Comparison of ENCODE assay signal across 12 mouse cellular contexts in genomic region chr11:100609997-100610680, GRCm38 (mm10). TPM values are rescaled to one million over a fixed set of nuclear protein-coding genes. Genes with fewer than 3 reads are reported as not detected.
DNase-seq lines count a peak whose midpoint lies in the region; ATAC-seq and TF ChIP-seq lines count a peak whose summit lies in the region.
"Had no signal": no experiment of that assay in that cellular context is flagged by ENCODE, and none has a peak within 500 bp of the region (broad histone marks: within the 10 kb centered on the region; RNA-seq: fewer than 3 reads in every experiment).

No protein-coding gene starts in this region.

- peaks cover 2% of the 10 kb centered on the region; the same call in 1 of the 2 replicates for H3K36me3 ChIP-seq in liver, adult 2 months (ENCODE audit: control insufficient read depth, insufficient read depth, low read length)
- H3K36me3 ChIP-seq in heart, postnatal 0 days (replicated peaks; ENCODE audit: control insufficient read depth, insufficient read depth, low read length): peaks cover 15% of the 10 kb centered on the region

- H3K79me2 ChIP-seq in liver, adult 2 months (ENCODE audit: control insufficient read depth, insufficient read depth, low read length): peaks cover 38% of the 10 kb centered on the region

- H3K4me3 ChIP-seq in liver, adult 2 months (ENCODE audit: insufficient read depth, low read depth, low read length): no peak overlapping the region
- 0 out of 2 replicates have a peak overlapping the region, but pooled peaks have one; percentile 8 for H3K4me3 ChIP-seq in heart, postnatal 0 days (ENCODE audit: low read depth, low read length)
- H3K4me3 ChIP-seq: left cerebral cortex, adult 2 months; midbrain, embryonic 13.5 days had no signal

- H3K4me2 ChIP-seq in heart, postnatal 0 days (ENCODE audit: low read depth, low read length): peak overlapping the region; percentile 29
- H3K4me2 ChIP-seq: midbrain, embryonic 13.5 days had no signal

- 36% methylated on average over 9 of the region's 9 CpGs for WGBS in liver, adult 2 months
- 26% methylated on average over 9 of the region's 9 CpGs for WGBS in heart, postnatal 0 days

- no peak for TF ChIP-seq POLR2A in liver, adult 2 months (IDR thresholded peaks at IDR 0.05; ENCODE audit: extremely low read depth, insufficient read depth, low read length)

- no peaks in the 10 kb centered on the region for H3K9me3 ChIP-seq in heart, postnatal 0 days (replicated peaks; ENCODE audit: control insufficient read depth, low read length)
- H3K9me3 ChIP-seq: midbrain, embryonic 13.5 days had no signal

- no peaks in the 10 kb centered on the region for H3K27me3 ChIP-seq in liver, adult 2 months (ENCODE audit: control insufficient read depth, insufficient read depth, low read length)
- H3K27me3 ChIP-seq in heart, postnatal 0 days (ENCODE audit: control insufficient read depth, insufficient read depth, low read length): no peaks in the 10 kb centered on the region
- H3K27me3 ChIP-seq: midbrain, embryonic 13.5 days had no signal

- peaks cover 20% of the 10 kb centered on the region for H3K4me1 ChIP-seq in liver, adult 2 months (ENCODE audit: control insufficient read depth, insufficient read depth, low read length)
- H3K4me1 ChIP-seq in heart, postnatal 0 days (ENCODE audit: control insufficient read depth, insufficient read depth): peaks cover 32% of the 10 kb centered on the region

- no peak overlapping the region for H3K9ac ChIP-seq in liver, adult 2 months (ENCODE audit: low read depth, low read length)
- 0 out of 2 replicates have a peak overlapping the region, but pooled peaks have one; percentile 29 for H3K9ac ChIP-seq in heart, postnatal 0 days (replicated peaks; ENCODE audit: low read depth, low read length)
- H3K9ac ChIP-seq: midbrain, embryonic 13.5 days had no signal

- DNase-seq in adrenal gland, adult 2 months: peak; percentile 54
- DNase-seq in adrenal gland, postnatal 25 days: no peak
- peak; percentile 64 for DNase-seq in liver, adult 2 months (ENCODE audit: extremely low read depth, low read depth, low spot score)
- DNase-seq in liver: no peak
- peak; percentile 27 for DNase-seq in heart, postnatal 0 days (ENCODE audit: low spot score)
- DNase-seq in lung, postnatal 36 days: peak; percentile 33
- DNase-seq in urinary bladder, postnatal 10 days (ENCODE audit: low spot score): no peak
- DNase-seq in B cell, adult 2 months: no peak
- DNase-seq: right cerebral cortex, postnatal 25 days; thymus, postnatal 36 days had no signal

- TF ChIP-seq CTCF in liver, adult 2 months (IDR thresholded peaks at IDR 0.05; ENCODE audit: low read depth, low read length): no peak
- no peak for TF ChIP-seq CTCF in heart, postnatal 0 days (IDR thresholded peaks at IDR 0.05; ENCODE audit: low read depth)

- H3K27ac ChIP-seq in liver, adult 2 months (replicated peaks; ENCODE audit: insufficient read depth, low read depth, low read length): peak overlapping the region; percentile 21
- peak overlapping the region; percentile 84 for H3K27ac ChIP-seq in heart, postnatal 0 days (ENCODE audit: low read depth)
- H3K27ac ChIP-seq: left cerebral cortex, adult 2 months; midbrain, embryonic 13.5 days had no signal

- TF ChIP-seq EP300 in heart, postnatal 0 days (IDR thresholded peaks at IDR 0.05; ENCODE audit: low read depth): no peak

- ATAC-seq in heart, postnatal 0 days (ENCODE audit: insufficient read depth, low read depth): peak; percentile 62; the same call in 1 of the 2 replicates
- ATAC-seq: midbrain, embryonic 13.5 days had no signal

RNA-seq across cellular contexts. Expression of gene Nkiras2, which starts 8.9 kb away (rescaled TPM):
- total RNA-seq in adrenal gland, adult 2 months (2021): 10 to 100 TPM; 32.5 to 36.0 TPM
- polyA plus RNA-seq in adrenal gland, adult 2 months (2012; rRNA removed): 50.9 and 59.4 TPM in 2 replicates
- total RNA-seq in adrenal gland, postnatal 25 days (2021): 40.3 and 46.8 TPM in 2 replicates
- total RNA-seq in liver, adult 2 months (2014; rRNA removed): 13.7 and 16.0 TPM in 2 replicates
- polyA plus RNA-seq in liver, adult 2 months (2012; rRNA removed): 32.0 and 33.4 TPM in 2 replicates
- 113 and 134 TPM in 2 replicates for total RNA-seq in heart, postnatal 0 days (2014; rRNA removed; ENCODE audit: low replicate concordance)
- polyA plus RNA-seq in heart, postnatal 0 days (2015; fragmentation: Nextera tagmentation; extraction: Ambion mirVana): 77.4 and 79.7 TPM in 2 replicates

RNA-seq across cellular contexts. Expression of gene Dnajc7, which starts 9.8 kb away (rescaled TPM):
- 100 to 1,000 TPM; 174 to 177 TPM for total RNA-seq in adrenal gland, adult 2 months (2021)
- polyA plus RNA-seq in adrenal gland, adult 2 months (2012; rRNA removed): 9.3 and 11.7 TPM in 2 replicates
- 237 and 251 TPM in 2 replicates for total RNA-seq in adrenal gland, postnatal 25 days (2021)
- 40.9 and 44.7 TPM in 2 replicates for total RNA-seq in liver, adult 2 months (2014; rRNA removed)
- 16.1 and 16.7 TPM in 2 replicates for polyA plus RNA-seq in liver, adult 2 months (2012; rRNA removed)
- 82.2 and 98.5 TPM in 2 replicates for total RNA-seq in heart, postnatal 0 days (2014; rRNA removed; ENCODE audit: low replicate concordance)
- polyA plus RNA-seq in heart, postnatal 0 days (2015; fragmentation: Nextera tagmentation; extraction: Ambion mirVana): 163 and 173 TPM in 2 replicates

RNA-seq across cellular contexts. Expression of gene Cnp, which starts 35.4 kb away (rescaled TPM):
- 10 to 100 TPM; 38.3 to 55.4 TPM for total RNA-seq in adrenal gland, adult 2 months (2021)
- 29.4 and 36.5 TPM in 2 replicates for polyA plus RNA-seq in adrenal gland, adult 2 months (2012; rRNA removed)
- 35.4 and 57.8 TPM in 2 replicates for total RNA-seq in adrenal gland, postnatal 25 days (2021)
- 10.1 and 11.6 TPM in 2 replicates for total RNA-seq in liver, adult 2 months (2014; rRNA removed)
- polyA plus RNA-seq in liver, adult 2 months (2012; rRNA removed): 11.0 and 17.3 TPM in 2 replicates
- total RNA-seq in heart, postnatal 0 days (2014; rRNA removed; ENCODE audit: low replicate concordance): 10.8 and 28.3 TPM in 2 replicates
- 11.5 and 12.4 TPM in 2 replicates for polyA plus RNA-seq in heart, postnatal 0 days (2015; fragmentation: Nextera tagmentation; extraction: Ambion mirVana)

Comparison
In these comparisons a context has a peak if more than half of its experiments do, and no peak if none do; other contexts are left out.
1. DNase-seq: peak in adrenal gland, adult 2 months (single experiment), liver, adult 2 months (single experiment), heart, postnatal 0 days (single experiment) and lung, postnatal 36 days (single experiment); none in adrenal gland, postnatal 25 days (single experiment), liver (single experiment), urinary bladder, postnatal 10 days (single experiment) and B cell, adult 2 months (0 of 2).